Mouse (Mus musculus) left cerebral cortex, adult 18-20 months (tissue): Measurements from ENCODE around the gene Hopx. TPM values are rescaled to one million over a fixed set of nuclear protein-coding genes. Genes with fewer than 3 reads are reported as not detected.
"Not testable (repeated sequence)": the region's sequence is repeated elsewhere in the genome, so short reads cannot be mapped to it uniquely, and the experiment has no call there.

Source experiments
- DNase-seq, 2 experiments: peaks; one replicate each; pipeline ENCODE4 v3.0.0; 2021 to 2022; ENCODE audit warnings: low spot score in 2 of 2, mixed read lengths in 1 of 2
- total RNA-seq, 2 experiments: library from RNA; stranded (reverse); gene quantifications; 2 replicates each; pipeline ENCODE4 v1.2.3; 2021

The Hopx gene
- total RNA-seq, 2 experiments from 2014 or later, result 23.4 to 31.3 TPM

DNA sequence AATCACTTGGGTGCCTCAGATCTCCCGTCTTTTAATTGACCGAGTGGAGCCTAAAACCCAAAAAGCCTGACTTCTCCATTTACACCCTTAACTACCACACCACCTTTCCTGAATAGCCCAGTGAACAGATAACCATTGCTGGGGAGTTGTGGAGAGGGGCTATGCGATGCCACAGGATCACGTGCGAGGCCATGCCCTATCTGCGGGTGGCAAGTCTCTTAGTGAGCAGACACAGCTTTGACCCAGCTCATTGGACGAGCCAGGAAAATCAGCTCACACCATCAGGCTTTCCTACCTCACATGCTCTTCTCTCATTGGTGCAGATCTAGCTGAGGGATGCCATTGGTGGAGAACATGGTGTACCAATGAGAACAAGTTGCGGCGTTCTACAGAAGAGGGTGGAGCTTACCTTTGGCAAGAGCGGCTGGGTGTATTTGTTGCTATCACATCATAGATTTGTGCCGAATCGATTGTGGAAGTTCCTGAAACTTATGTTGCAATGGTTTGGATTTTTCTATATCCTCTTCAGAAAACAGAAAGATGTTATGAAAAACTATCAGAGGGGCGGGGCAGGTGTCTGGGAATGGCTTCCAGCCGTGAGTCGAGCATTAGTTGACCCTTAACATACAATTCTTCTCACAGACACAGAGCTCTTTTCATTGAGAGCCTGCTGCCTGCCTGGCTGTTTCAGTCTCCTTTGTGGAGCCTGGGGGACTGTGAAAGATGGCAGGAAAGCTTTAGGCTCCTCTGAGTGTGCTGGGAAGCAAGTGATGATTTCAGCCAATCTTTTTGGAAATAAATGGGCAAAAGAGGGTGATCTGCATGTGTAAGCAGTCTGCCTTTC, 12.2 kb downstream of the Hopx start:
- no peak for DNase-seq

DNA sequence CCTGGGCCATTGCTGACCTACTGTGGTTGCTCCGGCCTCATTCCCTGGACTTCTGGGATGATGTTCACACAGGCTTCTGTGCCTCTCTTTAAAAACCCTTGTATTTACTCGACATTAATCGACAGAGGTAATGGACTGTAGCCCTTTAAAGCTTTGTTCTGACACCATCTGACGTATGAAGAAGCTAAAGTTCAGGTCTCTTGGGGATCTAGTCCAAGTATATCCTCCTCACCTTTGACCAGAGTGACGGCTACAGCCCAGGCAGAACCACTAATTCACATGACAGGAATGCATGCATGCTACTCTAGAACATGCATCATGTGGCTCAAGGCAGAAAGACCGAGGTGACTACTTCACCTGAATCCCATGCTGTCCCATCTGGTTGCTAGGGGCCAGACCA, 14.2 kb downstream of the Hopx start:
- DNase-seq, result no peak

DNA sequence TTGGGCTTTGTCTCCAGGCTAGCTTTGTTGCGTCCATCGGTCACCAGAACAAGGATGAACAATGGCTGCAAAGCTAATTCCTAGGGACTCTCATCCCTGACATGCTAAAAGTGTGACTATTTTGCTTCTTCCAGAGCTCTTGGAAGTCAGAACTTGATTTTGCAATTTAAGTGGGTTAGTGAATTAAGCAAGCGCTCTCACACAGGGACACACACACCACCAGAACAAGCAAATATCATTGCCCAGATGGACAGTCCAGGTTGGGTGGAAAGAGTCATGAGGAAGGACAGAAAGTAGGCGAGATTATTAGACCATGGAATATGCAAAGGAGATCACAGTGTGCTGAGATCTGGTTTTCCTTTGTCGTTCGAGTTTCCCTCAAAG, 14.9 kb downstream of the Hopx start:
- DNase-seq, result no peak

DNA sequence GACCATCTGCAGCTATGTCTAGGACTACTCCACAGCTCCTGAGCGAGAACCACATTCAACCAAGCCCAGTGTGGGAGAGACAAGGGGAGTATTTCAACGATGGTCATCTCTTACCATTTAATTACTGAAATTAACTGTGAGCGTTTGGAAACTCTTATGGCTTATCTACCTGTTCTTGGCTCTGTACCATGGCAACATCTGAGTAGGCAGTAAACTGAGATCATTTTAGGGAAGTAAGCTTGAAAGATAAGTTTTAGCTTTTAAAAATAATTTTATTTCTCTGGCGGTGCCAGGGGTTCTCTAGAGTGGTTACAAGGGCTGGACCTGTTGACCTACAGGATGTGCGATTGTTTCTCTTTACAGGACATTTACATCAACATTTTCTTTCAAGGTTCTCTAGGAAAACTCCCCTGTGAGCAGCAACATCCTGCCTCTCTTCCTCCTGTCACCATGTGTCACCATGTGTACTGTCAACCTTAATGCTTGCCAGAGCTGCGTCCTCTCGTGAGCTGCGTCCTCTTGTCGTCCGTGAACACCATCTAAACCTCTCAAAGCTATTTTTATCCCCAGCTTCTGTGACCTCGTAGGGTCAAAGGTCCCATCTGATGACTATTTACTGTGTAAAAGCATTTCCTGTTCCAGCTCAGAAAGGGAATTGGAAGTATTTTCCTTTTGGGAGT, 15.5 kb downstream of the Hopx start:
- DNase-seq, result no peak

DNA sequence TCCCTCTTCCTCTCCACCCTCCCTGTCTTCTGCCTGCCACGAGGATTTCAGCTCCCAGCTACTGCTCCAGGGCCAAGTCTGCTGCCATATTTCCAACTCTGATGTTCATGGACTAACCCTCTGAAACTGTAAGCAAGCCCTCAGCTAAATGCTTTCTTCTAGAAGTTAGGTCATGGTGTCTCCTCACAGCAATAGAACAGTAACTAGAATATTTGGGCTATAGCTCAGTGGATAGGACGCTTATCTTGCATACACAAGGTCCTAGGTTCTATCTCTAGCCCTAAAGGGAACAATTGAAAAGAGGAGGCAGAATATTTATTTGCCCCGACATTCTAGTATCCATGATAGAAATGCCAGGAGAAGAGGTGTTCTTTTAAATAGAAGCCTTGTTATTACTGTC, 16.0 kb downstream of the Hopx start:
- DNase-seq, result no peak

DNA sequence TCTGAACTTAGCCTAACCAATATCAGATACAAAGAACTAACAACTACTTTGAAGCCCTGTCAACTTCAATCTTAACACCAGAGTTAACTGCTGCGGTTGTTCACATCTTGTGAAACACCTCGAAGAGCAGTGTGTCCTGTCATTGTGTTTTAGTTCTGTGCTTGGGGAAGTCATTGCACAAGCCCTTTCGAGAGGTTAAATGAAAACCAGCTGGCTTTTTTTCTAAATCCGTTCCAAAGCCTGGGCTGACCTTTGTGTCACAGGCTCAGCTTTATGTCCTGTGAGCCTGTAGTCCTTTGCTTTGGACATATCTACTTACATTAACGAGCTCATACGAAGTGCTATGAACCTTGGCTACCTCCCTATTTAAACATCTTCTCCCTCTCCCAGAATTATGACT, 17.2 kb downstream of the Hopx start:
- no peak for DNase-seq

DNA sequence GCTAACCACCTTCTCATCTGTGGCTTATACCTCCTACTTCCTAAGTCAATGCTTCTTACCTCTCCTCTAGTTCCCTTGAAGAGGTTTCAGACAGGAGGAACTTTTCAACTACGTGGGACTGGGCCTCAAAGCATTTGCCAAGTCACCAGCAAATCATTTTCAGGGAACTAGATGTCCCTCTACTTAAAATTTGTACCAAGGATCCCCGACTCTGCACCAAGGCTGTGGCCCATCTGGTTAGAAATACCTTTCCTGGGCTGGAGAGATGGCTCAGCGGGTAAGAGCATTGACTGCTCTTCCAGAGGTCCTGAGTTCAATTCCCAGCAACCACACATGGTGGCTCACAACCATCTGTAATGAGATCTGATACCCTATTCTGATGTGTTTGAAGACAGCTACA, 18.7 kb downstream of the Hopx start:
- DNase-seq, result not testable (repeated sequence)

DNA sequence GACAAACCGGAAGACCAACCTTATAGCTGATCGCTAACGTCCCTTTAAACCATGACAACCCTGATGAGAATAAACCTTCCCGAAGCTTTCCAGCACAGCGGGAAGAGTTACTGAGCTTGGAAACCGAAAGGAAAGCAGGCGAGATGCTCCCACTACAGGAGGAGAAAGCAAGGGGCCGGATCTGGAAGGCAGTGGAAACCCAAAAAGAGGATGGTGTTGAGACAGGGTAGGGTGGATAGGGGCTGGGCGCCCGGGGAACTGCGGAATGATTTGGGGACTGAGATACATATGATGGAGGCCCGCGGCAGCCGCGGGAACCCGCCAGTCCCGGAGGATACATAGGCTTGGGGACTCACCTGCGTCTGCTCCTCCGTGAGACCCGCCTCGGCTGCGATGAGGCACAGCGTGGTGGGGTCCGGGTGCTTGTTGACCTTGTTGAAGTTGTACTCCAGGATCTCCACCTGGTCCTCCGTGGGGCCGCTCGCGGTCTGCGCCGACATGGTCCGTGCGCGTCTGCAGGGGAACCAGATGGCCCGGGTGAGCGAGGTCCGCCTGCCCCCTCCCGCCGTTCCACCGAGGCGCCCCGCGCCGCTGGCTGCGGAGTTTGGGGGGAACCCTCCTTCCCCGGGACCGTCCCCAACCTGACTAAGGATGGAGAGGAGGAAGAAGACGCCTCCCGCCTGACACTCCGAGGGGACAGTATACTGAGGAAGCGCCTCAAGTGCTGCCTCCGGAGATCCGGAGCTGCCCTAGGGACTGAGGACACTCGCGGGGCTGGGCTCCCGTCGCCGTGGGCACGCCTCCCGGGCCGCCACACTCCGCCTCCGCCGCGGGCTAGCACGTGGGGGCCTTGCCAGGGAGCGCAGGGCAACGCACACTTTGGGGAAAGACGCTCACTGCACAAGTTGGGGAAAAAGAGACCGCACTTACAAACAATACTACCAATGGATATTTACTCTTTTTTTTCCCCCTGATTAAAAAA, 20.1 kb downstream of the Hopx start:
- DNase-seq, result peak; percentile 61 to 69

DNA sequence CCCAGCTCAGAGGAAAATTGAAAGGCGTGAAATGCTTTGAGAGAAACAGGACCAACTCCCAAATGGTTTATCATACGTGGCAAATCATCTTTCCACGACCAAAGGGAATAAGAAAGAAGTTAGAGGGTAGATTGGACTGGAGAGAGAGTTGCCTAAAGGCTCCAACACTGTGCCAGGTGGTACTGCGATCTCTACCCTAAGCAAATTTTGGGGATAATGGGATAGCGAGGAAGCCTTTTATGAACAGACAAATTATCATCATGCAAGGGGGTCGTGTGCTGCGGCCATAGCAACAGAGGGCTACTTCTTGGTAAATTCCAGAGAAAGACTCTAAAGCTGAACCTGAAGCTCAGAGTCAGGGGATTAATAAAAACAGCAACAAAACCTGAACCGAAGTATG, 21.0 kb downstream of the Hopx start:
- DNase-seq, result no peak

DNA sequence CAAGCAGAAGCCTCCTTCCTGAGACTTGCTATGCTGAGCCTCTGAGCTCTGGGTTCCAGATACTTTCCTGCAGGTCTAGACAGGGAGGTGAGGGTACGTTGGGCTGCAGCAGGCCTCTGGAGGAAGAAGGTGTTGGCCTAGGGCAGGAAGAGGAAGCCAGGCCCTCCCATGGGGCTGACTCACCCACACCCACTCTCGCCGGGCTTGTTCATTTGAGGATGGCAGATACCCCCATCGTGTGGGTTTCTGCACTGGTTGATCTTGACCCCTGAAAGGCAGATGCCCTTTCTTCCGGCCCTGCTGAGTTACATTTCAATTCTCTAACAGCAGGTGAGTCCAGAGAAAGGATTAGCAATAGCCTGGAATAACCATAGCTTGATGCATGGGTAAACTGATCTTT, 22.4 kb downstream of the Hopx start:
- no peak for DNase-seq

DNA sequence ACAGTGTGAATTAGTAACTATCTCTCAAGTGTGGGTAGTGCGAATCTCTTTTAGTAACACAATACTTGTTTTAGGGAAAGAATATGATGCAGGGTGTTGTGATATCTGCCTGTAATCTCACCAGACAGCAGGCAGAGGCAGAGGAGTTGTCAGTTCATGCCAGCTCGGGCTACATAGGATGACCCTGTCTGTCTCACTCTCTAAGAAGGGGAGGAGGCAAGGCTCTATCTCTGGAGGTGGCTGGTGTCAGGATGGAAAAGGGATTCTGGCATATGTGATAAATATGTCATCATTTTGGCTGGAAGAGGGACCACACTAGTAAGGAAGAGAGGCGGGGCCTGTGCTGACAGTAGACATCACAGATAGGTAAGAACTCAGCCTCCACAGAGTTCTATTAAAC, 23.0 kb downstream of the Hopx start:
- no peak for DNase-seq

DNA sequence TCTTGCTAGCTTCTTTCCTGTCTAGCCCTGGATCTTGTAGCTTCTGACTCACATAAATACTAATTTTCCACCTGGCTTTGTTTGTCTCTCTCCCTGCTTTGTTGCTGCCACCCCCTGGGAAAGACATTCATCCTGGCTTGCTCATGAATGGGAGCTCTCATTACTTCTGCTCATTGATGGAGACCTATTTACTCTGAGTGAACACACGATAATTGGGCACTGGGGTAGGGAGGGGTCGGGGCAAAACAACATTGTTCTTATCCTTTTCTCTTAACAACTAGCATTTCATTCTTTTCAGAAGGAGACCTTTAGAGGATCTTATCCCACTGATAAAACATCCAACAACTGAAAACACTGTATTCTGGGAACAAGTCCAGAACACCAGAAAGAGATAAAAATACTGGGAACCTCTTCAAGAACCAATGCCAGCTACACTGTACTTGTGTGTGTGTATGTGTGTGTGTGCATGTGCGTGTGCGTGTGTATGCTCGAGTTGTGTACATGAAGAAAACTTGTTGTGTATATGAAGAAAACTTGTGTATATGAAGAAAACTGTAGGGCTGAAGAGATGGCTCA, 24.3 kb downstream of the Hopx start:
- no peak for DNase-seq

DNA sequence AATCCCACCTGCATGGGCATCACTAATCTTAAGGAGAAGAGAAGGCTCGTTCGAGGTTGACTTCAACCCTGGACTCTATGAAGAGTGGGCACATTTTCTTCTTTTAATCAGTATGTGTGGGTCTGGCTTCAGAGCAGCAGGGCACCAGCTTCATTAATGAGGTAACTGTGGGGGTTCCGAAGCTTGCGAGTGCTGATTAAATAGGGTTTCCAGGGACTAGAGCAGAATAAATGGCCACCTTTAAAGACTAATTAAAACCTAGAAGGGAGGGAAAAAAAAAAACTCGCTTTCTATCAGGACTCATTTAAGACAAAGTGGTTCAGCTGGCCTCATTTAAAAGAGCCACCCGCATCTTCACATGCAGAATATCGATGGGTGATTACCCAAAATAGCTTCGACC, 25.0 kb downstream of the Hopx start:
- no peak for DNase-seq

DNA sequence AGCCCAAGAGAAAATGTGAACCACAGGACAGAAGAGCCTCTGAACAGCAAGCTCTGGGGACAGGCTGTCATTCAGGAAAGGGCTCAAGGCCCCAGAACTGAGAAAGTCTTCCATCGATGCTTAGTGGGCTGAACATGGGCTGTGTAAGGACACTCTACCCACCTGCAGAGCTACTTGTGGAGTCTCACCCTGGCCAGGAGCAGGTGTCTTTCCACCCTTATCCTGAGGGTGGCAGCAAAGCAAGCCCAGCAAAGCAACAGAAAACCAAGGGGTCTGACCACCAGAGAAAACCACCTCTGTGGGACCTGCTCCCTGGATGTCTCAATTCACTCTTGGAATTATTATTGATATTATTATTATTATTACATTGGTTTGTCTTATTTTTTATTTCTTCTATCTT, 25.6 kb downstream of the Hopx start:
- DNase-seq, result peak; percentile 55 to 63

DNA sequence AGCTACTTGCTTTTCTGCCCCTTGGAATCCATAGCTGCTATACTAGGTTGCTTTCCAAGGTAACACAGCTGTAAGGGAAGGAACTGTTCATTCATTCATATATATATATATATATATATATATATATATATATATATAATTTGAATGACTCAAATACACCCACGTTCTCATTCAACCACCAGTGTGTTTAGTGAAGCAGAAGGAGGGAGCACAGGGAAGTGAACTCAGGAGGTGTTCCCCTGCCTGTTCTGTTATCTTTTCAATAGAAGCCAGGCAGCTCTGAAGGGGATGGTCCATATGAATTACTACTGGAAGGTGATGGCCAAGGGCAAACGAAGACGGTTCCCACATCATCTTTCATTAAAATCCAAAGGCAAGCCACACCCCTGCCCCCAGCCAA, 27.8 kb downstream of the Hopx start:
- DNase-seq, result no peak

DNA sequence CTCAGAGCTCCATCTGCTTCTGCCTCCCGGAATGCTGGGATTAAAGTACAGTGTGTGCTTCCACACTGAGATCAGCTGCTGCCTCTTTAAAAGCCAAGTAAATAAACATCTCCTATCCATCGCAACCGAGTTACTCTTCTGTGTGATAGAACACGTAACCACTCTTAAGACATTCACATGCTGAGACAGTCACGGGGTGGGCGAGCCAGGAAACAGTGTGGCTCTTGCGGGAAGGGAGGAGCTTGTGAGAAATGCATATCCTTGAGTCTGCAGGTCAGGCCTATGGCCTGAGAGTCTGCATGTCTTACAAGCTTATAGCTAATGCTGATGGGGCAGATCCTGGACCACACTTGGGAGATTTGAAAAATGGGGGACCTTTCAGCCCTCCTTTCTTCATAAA, 28.4 kb downstream of the Hopx start:
- DNase-seq, result no peak

DNA sequence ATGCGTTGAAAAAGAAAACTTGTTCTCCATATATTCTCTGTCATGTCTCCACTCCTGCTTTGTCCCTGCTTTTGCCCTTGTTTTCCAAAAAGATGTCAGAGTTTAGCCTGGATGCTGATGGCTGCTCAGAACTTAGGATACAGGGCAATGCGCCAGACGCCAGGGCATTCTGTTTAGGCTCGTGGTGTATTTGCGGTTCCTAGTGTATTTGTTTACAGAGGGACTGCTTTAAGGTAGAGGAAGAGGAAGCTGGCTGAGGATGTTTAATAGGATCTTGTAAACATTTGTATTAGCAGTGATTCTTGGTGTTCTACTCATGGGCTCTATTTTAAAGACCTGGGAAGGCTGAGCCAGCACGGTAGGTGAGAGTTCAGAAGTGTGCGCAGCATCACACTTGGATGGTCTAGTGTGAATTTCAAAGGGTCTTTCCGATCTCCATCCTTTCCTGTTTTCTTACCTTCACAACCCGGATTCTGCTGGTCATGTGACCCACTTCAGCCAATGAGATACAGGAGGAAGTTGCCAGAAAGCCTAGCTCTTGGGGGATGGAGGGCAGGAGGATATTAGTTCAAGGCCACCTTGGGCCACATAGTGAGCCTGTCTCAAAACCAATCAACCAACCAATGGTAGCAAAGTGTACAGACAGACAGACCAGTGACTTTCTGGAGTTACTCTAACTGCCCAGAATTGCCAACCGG, 29.0 kb downstream of the Hopx start:
- DNase-seq, result no peak

DNA sequence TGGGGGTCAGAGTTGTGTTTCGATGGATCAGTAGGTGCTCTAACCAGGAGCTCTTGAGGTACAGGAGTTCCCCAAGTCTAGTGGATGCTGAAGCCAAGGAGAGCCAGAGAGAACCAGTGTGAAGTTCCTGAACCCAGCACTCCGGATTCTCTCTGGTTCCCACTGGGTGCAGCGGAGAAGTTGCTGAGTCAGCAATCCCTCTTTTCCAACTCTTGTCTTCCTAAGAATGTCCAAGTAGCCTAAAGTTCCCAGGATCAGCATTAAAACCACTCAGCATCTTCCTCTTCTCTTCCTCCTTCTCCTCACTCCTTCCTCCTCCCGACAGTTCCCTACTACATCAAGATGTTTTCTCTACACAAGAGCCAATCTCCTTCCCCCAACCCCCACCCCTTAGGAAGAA, 30.5 kb downstream of the Hopx start:
- DNase-seq, result no peak

DNA sequence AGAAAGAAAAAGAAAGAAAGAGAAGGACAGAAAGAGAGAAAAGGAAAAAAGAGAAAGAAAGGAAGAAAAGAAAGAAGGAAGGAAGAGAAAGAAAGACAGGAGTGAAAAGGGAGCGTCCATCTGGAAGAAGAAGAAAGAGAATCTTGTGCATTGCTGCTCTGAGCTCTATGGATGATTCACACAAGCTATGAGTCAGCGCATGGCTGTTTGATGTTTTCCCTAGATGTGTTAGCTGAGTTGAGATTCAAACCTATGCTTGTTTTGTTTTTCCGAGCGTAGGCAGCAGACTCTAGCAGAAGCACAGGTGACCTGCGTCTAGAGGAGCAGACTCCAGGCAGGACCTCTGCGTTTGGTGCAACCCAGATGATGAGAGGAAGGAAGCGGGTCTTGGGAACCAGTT, 32.2 kb downstream of the Hopx start:
- DNase-seq, result peak; percentile 35 to 53

DNA sequence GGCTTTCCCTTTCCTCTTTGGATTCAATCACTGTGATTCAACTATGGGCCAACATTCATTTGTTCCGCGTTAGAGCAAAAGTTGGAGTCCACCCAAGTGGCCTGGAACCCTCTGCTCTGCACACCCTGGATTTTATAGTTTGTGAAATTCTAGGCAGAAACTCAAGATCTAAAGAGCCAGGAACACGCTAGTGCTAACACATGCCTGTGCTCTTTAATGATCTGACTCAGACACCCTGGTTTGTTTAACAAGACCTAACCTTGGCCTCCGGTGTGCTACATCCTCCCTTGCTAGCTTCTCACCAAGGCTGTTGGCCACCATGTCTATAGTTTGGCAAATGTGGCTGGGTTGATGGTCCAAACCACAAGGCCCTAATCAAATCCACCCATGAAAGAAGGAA, 34.2 kb downstream of the Hopx start:
- no peak for DNase-seq

DNA sequence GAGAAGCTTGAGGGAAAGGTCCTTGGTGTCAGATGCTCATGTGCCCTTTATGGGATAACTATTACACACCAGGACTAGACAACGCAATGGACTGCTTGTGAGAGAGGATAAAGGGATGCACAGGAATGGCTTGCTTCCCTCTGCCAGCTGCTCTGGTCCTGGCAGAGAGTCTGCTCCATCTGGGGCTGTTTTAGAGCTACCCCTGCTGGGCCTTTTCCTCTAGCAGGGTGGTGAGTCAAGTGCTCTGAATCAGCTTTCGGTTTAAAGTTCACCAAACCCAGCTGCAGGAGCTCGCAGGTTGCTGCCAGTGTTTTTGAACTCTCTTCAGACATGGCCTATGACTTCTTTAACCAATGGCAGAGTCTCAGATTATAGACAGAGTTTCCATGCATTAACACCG, 39.0 kb downstream of the Hopx start:
- DNase-seq, result no peak
